Mouse (Mus musculus) intestine, embryonic 16.5 days (tissue): Measurements from ENCODE around the gene Lrrc66. TPM values are rescaled to one million over a fixed set of nuclear protein-coding genes. Genes with fewer than 3 reads are reported as not detected.
"Not testable (repeated sequence)": the region's sequence is repeated elsewhere in the genome, so short reads cannot be mapped to it uniquely, and the experiment has no call there.

ENCODE experiments used
- ATAC-seq: fragments of 200-750 bp; cut with Nextera tagmentation; 2 replicates; pipeline ENCODE4 v1.8.0; 2017; ENCODE audit warnings: moderate TSS enrichment, moderate library complexity
- H3K27ac ChIP-seq: fragments of 300-500 bp; sonication (generic); 2 replicates; pipeline ENCODE4 v1.5.1; 2014; ENCODE audit warnings: mild to moderate bottlenecking, low read length
- H3K27me3 ChIP-seq: fragments of 300-500 bp; sonication (generic); replicated peaks from 2 replicates; pipeline ENCODE4 v1.6.1; 2014; ENCODE audit warnings: low read length, control low read depth, mixed read lengths; ENCODE audit not compliant: control insufficient read depth, insufficient read depth
- H3K36me3 ChIP-seq: fragments of 300-500 bp; sonication (generic); 2 replicates; pipeline ENCODE4 v1.6.1; 2014; ENCODE audit warnings: low read length, control low read depth; ENCODE audit not compliant: control insufficient read depth, insufficient read depth
- H3K4me1 ChIP-seq: fragments of 300-500 bp; sonication (generic); 2 replicates; pipeline ENCODE4 v1.6.1; 2014; ENCODE audit warnings: low read length, control low read depth, mixed read lengths; ENCODE audit not compliant: control insufficient read depth, insufficient read depth
- H3K4me2 ChIP-seq: fragments of 300-500 bp; sonication (generic); 2 replicates; pipeline ENCODE4 v1.6.1; 2014; ENCODE audit warnings: low read depth, low read length, control low read depth
- H3K4me3 ChIP-seq: fragments of 300-500 bp; sonication (generic); 2 replicates; pipeline ENCODE4 v1.5.1; 2014; ENCODE audit warnings: mild to moderate bottlenecking, low read length
- H3K9ac ChIP-seq: fragments of 300-500 bp; sonication (generic); 2 replicates; pipeline ENCODE4 v1.6.1; 2014; ENCODE audit warnings: low read depth, low read length
- H3K9me3 ChIP-seq: fragments of 300-500 bp; sonication (generic); 2 replicates; pipeline ENCODE4 v1.6.1; 2016; ENCODE audit warnings: low read length, control low read depth; ENCODE audit not compliant: control insufficient read depth
- WGBS: fragments of 180-500 bp; shearing (Covaris S2); extraction: QIAGEN DNeasy Blood & Tissue Kit; methylation state at CpG from one replicate; pipeline ENCODE4 v1.1.7; 2014; 5-methylcytosine and 5-hydroxymethylcytosine counted together
- polyA plus RNA-seq: library from polyadenylated mRNA; unstranded; fragments of >200 nt; fragmentation: Nextera tagmentation; extraction: Ambion mirVana; gene quantifications from 2 replicates; pipeline ENCODE4 v1.2.1, GENCODE M21; 2015

Gene Lrrc66
- polyA plus RNA-seq, 1 experiment from 2014 or later, result 7.2 TPM

GRCm38 (mm10) chr5:73599991-73600390 lies 32.3 kb downstream of the Lrrc66 start:
- 70% methylated on average over 2 of the region's 2 CpGs for WGBS

GRCm38 (mm10) chr5:73598943-73599695 lies 33.2 kb downstream of the Lrrc66 start:
- Histone ChIP-seq H3K9me3 (no peaks in the 10 kb centered on the region), H3K9ac (no peak overlapping the region), H3K4me3 (no peak overlapping the region), H3K27me3 (no peaks in the 10 kb centered on the region), H3K4me2 (no peak overlapping the region), H3K36me3 (no peaks in the 10 kb centered on the region), H3K4me1 (no peaks in the 10 kb centered on the region), H3K27ac (no peak overlapping the region)
- 64% methylated on average over 5 of the region's 5 CpGs for WGBS
- ATAC-seq, result no peak

More at GRCm38 (mm10) chr5:73599991-73600390, 32.3 kb downstream of the Lrrc66 start:
- Histone ChIP-seq H3K9ac (no peak overlapping the region), H3K27me3 (no peaks in the 10 kb centered on the region), H3K4me3 (no peak overlapping the region), H3K27ac (no peak overlapping the region), H3K4me1 (no peaks in the 10 kb centered on the region), H3K36me3 (no peaks in the 10 kb centered on the region), H3K9me3 (no peaks in the 10 kb centered on the region), H3K4me2 (no peak overlapping the region)
- ATAC-seq, result no peak

GRCm38 (mm10) chr5:73587119-73587518 lies 45.2 kb downstream of the Lrrc66 start:
- 60% methylated on average over 3 of the region's 3 CpGs for WGBS
- no peak overlapping the region for H3K4me3 ChIP-seq
- peak; percentile 76 for ATAC-seq
- H3K4me2 ChIP-seq, result no peak overlapping the region
- H3K4me1 ChIP-seq, result no peaks in the 10 kb centered on the region; the same call in 1 of the 2 replicates
- no peaks in the 10 kb centered on the region for H3K27me3 ChIP-seq
- H3K36me3 ChIP-seq, result no peaks in the 10 kb centered on the region
- no peaks in the 10 kb centered on the region for H3K9me3 ChIP-seq
- no peak overlapping the region for H3K27ac ChIP-seq
- no peak overlapping the region for H3K9ac ChIP-seq

GRCm38 (mm10) chr5:73586597-73586996 lies 45.7 kb downstream of the Lrrc66 start:
- H3K27me3 ChIP-seq, result no peaks in the 10 kb centered on the region
- 50% methylated on average over 4 of the region's 4 CpGs for WGBS

GRCm38 (mm10) chr5:73585212-73586115 lies 46.9 kb downstream of the Lrrc66 start:
- Histone ChIP-seq H3K4me3 (no peak overlapping the region), H3K27ac (no peak overlapping the region), H3K9me3 (no peaks in the 10 kb centered on the region), H3K4me1 (no peaks in the 10 kb centered on the region; the same call in 1 of the 2 replicates), H3K36me3 (no peaks in the 10 kb centered on the region), H3K9ac (no peak overlapping the region), H3K27me3 (no peaks in the 10 kb centered on the region), H3K4me2 (no peak overlapping the region)
- WGBS, result 39% methylated on average over 7 of the region's 7 CpGs
- no peak for ATAC-seq

More at GRCm38 (mm10) chr5:73586597-73586996, 45.7 kb downstream of the Lrrc66 start:
- Histone ChIP-seq H3K4me2 (no peak overlapping the region), H3K4me1 (no peaks in the 10 kb centered on the region; the same call in 1 of the 2 replicates), H3K9me3 (no peaks in the 10 kb centered on the region), H3K36me3 (no peaks in the 10 kb centered on the region), H3K9ac (no peak overlapping the region), H3K4me3 (no peak overlapping the region), H3K27ac (no peak overlapping the region)
- ATAC-seq, result no peak

GRCm38 (mm10) chr5:73584011-73584410 lies 48.3 kb downstream of the Lrrc66 start:
- not testable (repeated sequence) for ATAC-seq, H3K9me3 ChIP-seq, H3K9ac ChIP-seq, H3K4me3 ChIP-seq, H3K27me3 ChIP-seq, H3K4me2 ChIP-seq, H3K27ac ChIP-seq, H3K36me3 ChIP-seq, H3K4me1 ChIP-seq
- 77% methylated on average over 6 of the region's 6 CpGs for WGBS

GRCm38 (mm10) chr5:73578131-73578530 lies 54.2 kb downstream of the Lrrc66 start:
- no peak overlapping the region for H3K4me2 ChIP-seq
- H3K9ac ChIP-seq, result no peak overlapping the region
- no peak overlapping the region for H3K27ac ChIP-seq
- no peaks in the 10 kb centered on the region for H3K4me1 ChIP-seq
- H3K36me3 ChIP-seq, result no peaks in the 10 kb centered on the region
- no peak overlapping the region for H3K4me3 ChIP-seq
- no peak for ATAC-seq
- H3K9me3 ChIP-seq, result no peaks in the 10 kb centered on the region
- 83% methylated on average over 3 of the region's 3 CpGs for WGBS
- H3K27me3 ChIP-seq, result no peaks in the 10 kb centered on the region

GRCm38 (mm10) chr5:73576708-73577107 lies 55.6 kb downstream of the Lrrc66 start:
- Histone ChIP-seq H3K36me3 (no peaks in the 10 kb centered on the region), H3K4me2 (no peak overlapping the region), H3K4me1 (no peaks in the 10 kb centered on the region), H3K9me3 (no peaks in the 10 kb centered on the region), H3K27ac (no peak overlapping the region), H3K27me3 (no peaks in the 10 kb centered on the region), H3K9ac (no peak overlapping the region), H3K4me3 (no peak overlapping the region)
- ATAC-seq, result no peak
- WGBS, result 66% methylated on average over 7 of the region's 7 CpGs

GRCm38 (mm10) chr5:73574616-73575015 lies 57.7 kb downstream of the Lrrc66 start:
- Histone ChIP-seq H3K27me3 (no peaks in the 10 kb centered on the region), H3K36me3 (no peaks in the 10 kb centered on the region), H3K27ac (no peak overlapping the region), H3K9ac (no peak overlapping the region), H3K4me1 (no peaks in the 10 kb centered on the region), H3K4me3 (no peak overlapping the region), H3K9me3 (no peaks in the 10 kb centered on the region), H3K4me2 (no peak overlapping the region)
- 93% methylated on average over 4 of the region's 4 CpGs for WGBS
- ATAC-seq, result no peak
